Mouse (Mus musculus) midbrain, postnatal 0 days (tissue): Measurements from ENCODE around the gene Fbxl21. TPM values are rescaled to one million over a fixed set of nuclear protein-coding genes. Genes with fewer than 3 reads are reported as not detected.

Experiments used
- ATAC-seq: fragments of 200-750 bp; cut with Nextera tagmentation; 2 replicates; pipeline ENCODE4 v1.8.0; 2017; ENCODE audit warnings: moderate number of reproducible peaks, mild to moderate bottlenecking, moderate TSS enrichment, moderate library complexity; ENCODE audit not compliant: low FRiP score
- DNase-seq: peaks from one replicate; pipeline ENCODE4 v3.0.0-alpha.2; 2015; ENCODE audit warnings: low spot score
- H3K27ac ChIP-seq: fragments of 300-500 bp; sonication (generic); 2 replicates; pipeline ENCODE4 v1.5.1; 2014; ENCODE audit warnings: low read depth, mild to moderate bottlenecking, low read length, mixed read lengths
- H3K27me3 ChIP-seq: fragments of 300-500 bp; sonication (generic); 2 replicates; pipeline ENCODE4 v1.6.1; 2014; ENCODE audit warnings: low read length, control low read depth, mixed read lengths; ENCODE audit not compliant: insufficient read depth
- H3K36me3 ChIP-seq: fragments of 300-500 bp; sonication (generic); 2 replicates; pipeline ENCODE4 v1.6.1; 2014; ENCODE audit warnings: low read length, control low read depth, mixed read lengths; ENCODE audit not compliant: insufficient read depth
- H3K4me1 ChIP-seq: fragments of 300-500 bp; sonication (generic); 2 replicates; pipeline ENCODE4 v1.6.1; 2014; ENCODE audit warnings: mild to moderate bottlenecking, control low read depth, antibody characterized with exemption, low read length, mixed read lengths; ENCODE audit not compliant: insufficient read depth
- H3K4me2 ChIP-seq: fragments of 300-500 bp; sonication (generic); 2 replicates; pipeline ENCODE4 v1.6.1; 2014; ENCODE audit warnings: low read depth, mild to moderate bottlenecking, low read length, mixed read lengths; ENCODE audit not compliant: poor library complexity, severe bottlenecking
- H3K4me3 ChIP-seq: fragments of 300-500 bp; sonication (generic); 2 replicates; pipeline ENCODE4 v1.5.1; 2014; ENCODE audit warnings: low read depth, mild to moderate bottlenecking, low read length, moderate library complexity
- H3K9ac ChIP-seq: fragments of 300-500 bp; sonication (generic); replicated peaks from 2 replicates; pipeline ENCODE4 v1.6.1; 2014; ENCODE audit warnings: mild to moderate bottlenecking, low read length, moderate library complexity, mixed read lengths; ENCODE audit not compliant: poor library complexity, severe bottlenecking
- H3K9me3 ChIP-seq: fragments of 300-500 bp; sonication (generic); 2 replicates; pipeline ENCODE4 v1.6.1; 2016; ENCODE audit warnings: low read length, control low read depth
- CTCF ChIP-seq: IDR thresholded peaks from 2 replicates; pipeline ENCODE4 v1.5.1; 2016; ENCODE audit warnings: antibody characterized with exemption, mild to moderate bottlenecking
- WGBS: fragments of 180-500 bp; shearing (Covaris S2); extraction: QIAGEN DNeasy Blood & Tissue Kit; methylation state at CpG from one replicate; pipeline ENCODE4 v1.1.7; 2014; 5-methylcytosine and 5-hydroxymethylcytosine counted together
- polyA plus RNA-seq: library from polyadenylated mRNA; unstranded; fragments of >200 nt; fragmentation: Nextera tagmentation; extraction: Ambion mirVana; gene quantifications from 2 replicates; pipeline ENCODE4 v1.2.1, GENCODE M21; 2015
- total RNA-seq: library from RNA; depleted of rRNA; stranded (reverse); fragments of >200 nt; gene quantifications from 2 replicates; pipeline ENCODE4 v1.2.3, GENCODE M21; 2014

Fbxl21 gene
- total and polyA plus RNA-seq, 2 experiments from 2014 or later: 4.3 to 7.2 TPM

- Histone ChIP-seq H3K9ac (no peak overlapping the region), H3K36me3 (no peaks in the 10 kb centered on the region), H3K4me1 (no peaks in the 10 kb centered on the region), H3K4me3 (no peak overlapping the region), H3K9me3 (no peaks in the 10 kb centered on the region), H3K4me2 (no peak overlapping the region), H3K27me3 (no peaks in the 10 kb centered on the region), H3K27ac (no peak overlapping the region)
- 82% methylated on average over 4 of the region's 4 CpGs for WGBS
- no peak for DNase-seq
- no peak for ATAC-seq
- no peak for TF ChIP-seq CTCF
Measured at GRCm38 (mm10) chr13:56575074-56575473, 52.8 kb downstream of the Fbxl21 start.

GRCm38 (mm10) chr13:56575701-56576321 is 53.5 kb downstream of the Fbxl21 start:
- DNase-seq (peak; percentile 34), ATAC-seq (no peak)
- Histone ChIP-seq H3K9ac (no peak overlapping the region), H3K36me3 (no peaks in the 10 kb centered on the region), H3K9me3 (no peaks in the 10 kb centered on the region), H3K4me1 (no peaks in the 10 kb centered on the region), H3K4me3 (no peak overlapping the region), H3K27me3 (no peaks in the 10 kb centered on the region), H3K4me2 (no peak overlapping the region), H3K27ac (no peak overlapping the region)
- TF ChIP-seq CTCF: peak; percentile 72
- WGBS: 64% methylated on average over 12 of the region's 12 CpGs

- Histone ChIP-seq H3K9ac (no peak overlapping the region), H3K4me2 (no peak overlapping the region), H3K4me3 (no peak overlapping the region), H3K4me1 (no peaks in the 10 kb centered on the region; the same call in 1 of the 2 replicates), H3K9me3 (no peaks in the 10 kb centered on the region), H3K36me3 (no peaks in the 10 kb centered on the region), H3K27me3 (no peaks in the 10 kb centered on the region), H3K27ac (no peak overlapping the region)
- no peak for DNase-seq
- ATAC-seq: no peak
- no peak for TF ChIP-seq CTCF
- 90% methylated on average over 5 of the region's 5 CpGs for WGBS
Measured at GRCm38 (mm10) chr13:56578097-56578496, 55.8 kb downstream of the Fbxl21 start.

- Histone ChIP-seq H3K4me1 (no peaks in the 10 kb centered on the region; the same call in 1 of the 2 replicates), H3K4me2 (no peak overlapping the region), H3K27me3 (no peaks in the 10 kb centered on the region), H3K4me3 (no peak overlapping the region), H3K9ac (no peak overlapping the region), H3K27ac (no peak overlapping the region), H3K36me3 (no peaks in the 10 kb centered on the region), H3K9me3 (no peaks in the 10 kb centered on the region)
- DNase-seq (no peak), ATAC-seq (no peak)
- no peak for TF ChIP-seq CTCF
- WGBS: 79% methylated on average over 5 of the region's 5 CpGs
Measured at GRCm38 (mm10) chr13:56580450-56580849, 58.2 kb downstream of the Fbxl21 start.

- H3K4me2 ChIP-seq: no peak overlapping the region
- no peak overlapping the region for H3K9ac ChIP-seq
- H3K9me3 ChIP-seq: no peaks in the 10 kb centered on the region
- DNase-seq: peak; percentile 35
- no peak overlapping the region for H3K27ac ChIP-seq
- H3K27me3 ChIP-seq: no peaks in the 10 kb centered on the region
- no peaks in the 10 kb centered on the region for H3K36me3 ChIP-seq
- H3K4me1 ChIP-seq: no peaks in the 10 kb centered on the region; the same call in 1 of the 2 replicates
- no peak for ATAC-seq
- no peak for TF ChIP-seq CTCF
- WGBS: 5% methylated on average over 3 of the region's 3 CpGs
- no peak overlapping the region for H3K4me3 ChIP-seq
Measured at GRCm38 (mm10) chr13:56581512-56581911, 59.2 kb downstream of the Fbxl21 start.

- TF ChIP-seq CTCF: no peak
- no peaks in the 10 kb centered on the region for H3K9me3 ChIP-seq
- H3K36me3 ChIP-seq: no peaks in the 10 kb centered on the region
- H3K4me2 ChIP-seq: no peak overlapping the region
- H3K4me1 ChIP-seq: no peaks in the 10 kb centered on the region; the same call in 1 of the 2 replicates
- peak; percentile 47; the same call in 1 of the 2 replicates for ATAC-seq
- 0 out of 2 replicates have a peak overlapping the region, but pooled peaks have one; percentile 19 for H3K9ac ChIP-seq
- no peak overlapping the region for H3K27ac ChIP-seq
- DNase-seq: peak; percentile 52
- 6% methylated on average over 6 of the region's 6 CpGs for WGBS
- H3K4me3 ChIP-seq: no peak overlapping the region
- H3K27me3 ChIP-seq: no peaks in the 10 kb centered on the region
Measured at GRCm38 (mm10) chr13:56581961-56582434, 59.7 kb downstream of the Fbxl21 start.
